26 mouse cellular contexts compared by ENCODE assay signal in genomic region chr9:107303900-107304299, GRCm38 (mm10). TPM values are rescaled to one million over a fixed set of nuclear protein-coding genes. Genes with fewer than 3 reads are reported as not detected.
DNase-seq lines count a peak whose midpoint lies in the region; ATAC-seq and TF ChIP-seq lines count a peak whose summit lies in the region.
"Had no signal": no experiment of that assay in that cellular context is flagged by ENCODE, and none has a peak within 500 bp of the region (broad histone marks: within the 10 kb centered on the region; RNA-seq: fewer than 3 reads in every experiment).

No protein-coding gene starts in this region.

- no peak overlapping the region for H3K4me3 ChIP-seq in gastrocnemius, adult 2 months
- no peak overlapping the region for H3K4me3 ChIP-seq in liver, embryonic 13.5 days (replicated peaks)
- H3K4me3 ChIP-seq in liver, postnatal 0 days (ENCODE audit: low read depth, low read length), result no peak overlapping the region
- no peak overlapping the region for H3K4me3 ChIP-seq in limb, embryonic 10.5 days
- H3K4me3 ChIP-seq: embryonic facial prominence, embryonic 10.5 days; embryonic facial prominence, embryonic 13.5 days; forebrain, embryonic 12.5 days; heart, embryonic 10.5 days; heart, embryonic 13.5 days; hindbrain, embryonic 12.5 days; hindbrain, embryonic 15.5 days had no signal

- H3K9me3 ChIP-seq in liver, embryonic 13.5 days (replicated peaks), result no peaks in the 10 kb centered on the region
- no peaks in the 10 kb centered on the region for H3K9me3 ChIP-seq in liver, postnatal 0 days (ENCODE audit: low read length)
- H3K9me3 ChIP-seq in limb, embryonic 10.5 days (replicated peaks), result no peaks in the 10 kb centered on the region
- H3K9me3 ChIP-seq: embryonic facial prominence, embryonic 10.5 days; embryonic facial prominence, embryonic 13.5 days; forebrain, embryonic 12.5 days; G1E; heart, embryonic 10.5 days; heart, embryonic 13.5 days; hindbrain, embryonic 12.5 days; hindbrain, embryonic 15.5 days had no signal

- no peak for ATAC-seq in liver, embryonic 13.5 days (ENCODE audit: low read depth)
- no peak for ATAC-seq in liver, postnatal 0 days
- ATAC-seq: forebrain, embryonic 16.5 days; Patski had no signal

- no peak for TF ChIP-seq EP300 in liver, postnatal 0 days (IDR thresholded peaks at IDR 0.05; ENCODE audit: low read depth)

- H3K27me3 ChIP-seq in liver, embryonic 13.5 days, result no peaks in the 10 kb centered on the region
- H3K27me3 ChIP-seq in liver, postnatal 0 days (ENCODE audit: insufficient read depth, low read length), result no peaks in the 10 kb centered on the region
- H3K27me3 ChIP-seq in limb, embryonic 10.5 days (ENCODE audit: low read depth, poor library complexity, severe bottlenecking), result no peaks in the 10 kb centered on the region
- H3K27me3 ChIP-seq: embryonic facial prominence, embryonic 13.5 days; forebrain, embryonic 12.5 days; heart, embryonic 13.5 days; hindbrain, embryonic 12.5 days; hindbrain, embryonic 15.5 days; Patski had no signal

- no peak overlapping the region for H3K9ac ChIP-seq in liver, embryonic 13.5 days
- no peak overlapping the region for H3K9ac ChIP-seq in liver, postnatal 0 days (replicated peaks)
- H3K9ac ChIP-seq: embryonic facial prominence, embryonic 13.5 days; forebrain, embryonic 12.5 days; hindbrain, embryonic 12.5 days; hindbrain, embryonic 15.5 days had no signal

- H3K36me3 ChIP-seq in liver, embryonic 13.5 days, result peaks cover 33% of the 10 kb centered on the region
- H3K36me3 ChIP-seq in liver, postnatal 0 days (replicated peaks; ENCODE audit: insufficient read depth, low read length), result peaks cover 33% of the 10 kb centered on the region
- peaks cover 14% of the 10 kb centered on the region for H3K36me3 ChIP-seq in limb, embryonic 10.5 days

- no peak for DNase-seq in gastrocnemius, adult 2 months
- DNase-seq in gastrocnemius, postnatal 25 days, result no peak
- no peak for DNase-seq in liver, embryonic 13.5 days
- DNase-seq in liver, result no peak
- no peak for DNase-seq in liver, postnatal 0 days
- no peak for DNase-seq in limb, embryonic 10.5 days (ENCODE audit: low spot score)
- no peak for DNase-seq in adrenal gland, adult 18-20 months (ENCODE audit: low spot score in 2 of 2)
- DNase-seq: adrenal gland, adult 2 months; adrenal gland, postnatal 14 days; cerebellum, adult 11 months; cerebellum, adult 2 months; cerebellum, postnatal 10 days; cerebellum, postnatal 36 days; embryo, embryonic 11 days; gastrocnemius, postnatal 14 days had no signal

- peak overlapping the region; percentile 85; the same call in 1 of the 2 replicates for H3K27ac ChIP-seq in gastrocnemius, adult 2 months
- H3K27ac ChIP-seq in liver, embryonic 13.5 days, result peak overlapping the region; percentile 66
- no peak overlapping the region for H3K27ac ChIP-seq in liver, postnatal 0 days (ENCODE audit: low read depth)
- H3K27ac ChIP-seq in limb, embryonic 10.5 days, result no peak overlapping the region
- H3K27ac ChIP-seq: embryonic facial prominence, embryonic 10.5 days; embryonic facial prominence, embryonic 13.5 days; forebrain, embryonic 12.5 days; hindbrain, embryonic 12.5 days; hindbrain, embryonic 15.5 days had no signal

- intact Hi-C loops in gastrocnemius, adult 2 months (cut with DNase I), result no loop called here

- peaks cover 100% of the 10 kb centered on the region for H3K4me1 ChIP-seq in liver, embryonic 13.5 days (replicated peaks)
- H3K4me1 ChIP-seq in liver, postnatal 0 days (ENCODE audit: insufficient read depth), result peaks cover 89% of the 10 kb centered on the region
- H3K4me1 ChIP-seq in limb, embryonic 10.5 days, result peaks cover 13% of the 10 kb centered on the region
- H3K4me1 ChIP-seq: forebrain, embryonic 12.5 days; hindbrain, embryonic 12.5 days had no signal

- H3K4me2 ChIP-seq in liver, embryonic 13.5 days, result peak overlapping the region; percentile 50
- peak overlapping the region; percentile 15 for H3K4me2 ChIP-seq in liver, postnatal 0 days (ENCODE audit: low read depth, low read length)
- H3K4me2 ChIP-seq: embryonic facial prominence, embryonic 13.5 days; forebrain, embryonic 12.5 days; heart, embryonic 13.5 days; hindbrain, embryonic 12.5 days; hindbrain, embryonic 15.5 days had no signal

- TF ChIP-seq CTCF in gastrocnemius, adult 2 months (IDR thresholded peaks at IDR 0.05), result no peak
- no peak for TF ChIP-seq CTCF in liver, postnatal 0 days (IDR thresholded peaks at IDR 0.05; ENCODE audit: low read depth)

- WGBS in liver, embryonic 13.5 days (ENCODE audit: insufficient replicate concordance), result 76% methylated on average over 5 of the region's 5 CpGs
- 74% methylated on average over 5 of the region's 5 CpGs for WGBS in liver, postnatal 0 days (ENCODE audit: insufficient replicate concordance)
- WGBS in limb, embryonic 10.5 days, result 89% methylated on average over 5 of the region's 5 CpGs

RNA-seq across cellular contexts. Expression of gene Cish, which starts 8.1 kb away (rescaled TPM):
- total RNA-seq in gastrocnemius, adult 2 months (2021), result 100 to 1,000 TPM in 1 of 2 experiments, 10 to 100 TPM in 1; 25.7 to 113 TPM
- total RNA-seq in gastrocnemius, postnatal 25 days (2021), result 100 to 1,000 TPM in 1 of 2 experiments, 1 to 10 TPM in 1; 2.3 to 100 TPM
- 10.7 and 12.2 TPM in 2 replicates for polyA plus RNA-seq in liver, embryonic 13.5 days (2015; fragmentation: Nextera tagmentation; extraction: Ambion mirVana)
- polyA plus RNA-seq in liver, postnatal 0 days (2015; fragmentation: Nextera tagmentation; extraction: Ambion mirVana), result 17.1 and 21.9 TPM in 2 replicates
- 4.3 and 5.1 TPM in 2 replicates for polyA plus RNA-seq in limb, embryonic 10.5 days (2016; fragmentation: Nextera tagmentation; extraction: Ambion mirVana)
- total RNA-seq in adrenal gland, adult 18-20 months (2021), result 1 to 10 TPM; 7.9 to 9.9 TPM

RNA-seq across cellular contexts. Expression of gene Mapkapk3, which starts 14.2 kb away (rescaled TPM):
- 10 to 100 TPM; 32.6 to 48.1 TPM for total RNA-seq in gastrocnemius, adult 2 months (2021)
- total RNA-seq in gastrocnemius, postnatal 25 days (2021), result 10 to 100 TPM; 27.7 to 32.1 TPM
- polyA plus RNA-seq in liver, embryonic 13.5 days (2015; fragmentation: Nextera tagmentation; extraction: Ambion mirVana), result 9.1 and 10.2 TPM in 2 replicates
- polyA plus RNA-seq in liver, postnatal 0 days (2015; fragmentation: Nextera tagmentation; extraction: Ambion mirVana), result 7.8 and 8.3 TPM in 2 replicates
- 5.3 and 5.9 TPM in 2 replicates for polyA plus RNA-seq in limb, embryonic 10.5 days (2016; fragmentation: Nextera tagmentation; extraction: Ambion mirVana)
- total RNA-seq in adrenal gland, adult 18-20 months (2021), result 10 to 100 TPM; 42.8 to 55.6 TPM

RNA-seq across cellular contexts. Expression of gene Hemk1, which starts 34.2 kb away (rescaled TPM):
- total RNA-seq in gastrocnemius, adult 2 months (2021), result 10 to 100 TPM; 11.6 to 14.4 TPM
- total RNA-seq in gastrocnemius, postnatal 25 days (2021), result 10 to 100 TPM; 12.8 to 15.7 TPM
- polyA plus RNA-seq in liver, embryonic 13.5 days (2015; fragmentation: Nextera tagmentation; extraction: Ambion mirVana), result 3.6 and 3.8 TPM in 2 replicates
- 2.5 and 3.2 TPM in 2 replicates for polyA plus RNA-seq in liver, postnatal 0 days (2015; fragmentation: Nextera tagmentation; extraction: Ambion mirVana)
- 10.3 and 12.2 TPM in 2 replicates for polyA plus RNA-seq in limb, embryonic 10.5 days (2016; fragmentation: Nextera tagmentation; extraction: Ambion mirVana)
- total RNA-seq in adrenal gland, adult 18-20 months (2021), result 10 to 100 TPM; 12.9 to 17.4 TPM

RNA-seq across cellular contexts. Expression of gene 6430571L13Rik, which starts 36.5 kb away (rescaled TPM):
- total RNA-seq in gastrocnemius, adult 2 months (2021), result 10 to 100 TPM; 37.9 to 49.6 TPM
- total RNA-seq in gastrocnemius, postnatal 25 days (2021), result 10 to 100 TPM; 34.1 to 44.0 TPM
- polyA plus RNA-seq in liver, embryonic 13.5 days (2015; fragmentation: Nextera tagmentation; extraction: Ambion mirVana), result 0.03 and 0.09 TPM in 2 replicates
- polyA plus RNA-seq in liver, postnatal 0 days (2015; fragmentation: Nextera tagmentation; extraction: Ambion mirVana), result 0.14 and 0.22 TPM in 2 replicates
- 0.72 and 0.74 TPM in 2 replicates for polyA plus RNA-seq in limb, embryonic 10.5 days (2016; fragmentation: Nextera tagmentation; extraction: Ambion mirVana)
- total RNA-seq in adrenal gland, adult 18-20 months (2021), result 1 to 10 TPM in 1 of 2 experiments, under 1 TPM in 1; 0.30 to 1.3 TPM
- polyA plus RNA-seq: erythroblast, embryonic 14.5 days had no signal

Comparison
In these comparisons a context has a peak if more than half of its experiments do, and no peak if none do; other contexts are left out.
1. H3K27ac ChIP-seq: peak in gastrocnemius, adult 2 months (single experiment) and liver, embryonic 13.5 days (single experiment); none in liver, postnatal 0 days (single experiment) and limb, embryonic 10.5 days (single experiment).